In genomic region chr1:88960142-88960541, GRCm38 (mm10) we compare ENCODE assay signal across 23 mouse cellular contexts.
"Had no signal": no experiment of that assay in that cellular context is flagged by ENCODE, and none has a peak within 500 bp of the region (broad histone marks: within the 10 kb centered on the region; RNA-seq: fewer than 3 reads in every experiment).

No protein-coding gene starts in this region.

- H3K4me1 ChIP-seq: heart, embryonic 13.5 days; heart, embryonic 15.5 days; hindbrain, embryonic 15.5 days; limb, embryonic 13.5 days; limb, embryonic 15.5 days; liver, embryonic 12.5 days had no signal

- H3K9me3 ChIP-seq: heart, embryonic 13.5 days; heart, embryonic 15.5 days; hindbrain, embryonic 13.5 days; hindbrain, embryonic 15.5 days; limb, embryonic 13.5 days; limb, embryonic 15.5 days had no signal

- H3K4me2 ChIP-seq: heart, embryonic 11.5 days; heart, embryonic 13.5 days; heart, embryonic 15.5 days; hindbrain, embryonic 13.5 days; hindbrain, embryonic 15.5 days; limb, embryonic 13.5 days; limb, embryonic 15.5 days; liver, embryonic 12.5 days had no signal

- H3K36me3 ChIP-seq: heart, embryonic 13.5 days; heart, embryonic 15.5 days; hindbrain, embryonic 13.5 days; hindbrain, embryonic 15.5 days; limb, embryonic 13.5 days; limb, embryonic 15.5 days; liver, embryonic 12.5 days had no signal

- H3K27ac ChIP-seq: heart, adult 2 months; heart, embryonic 13.5 days; heart, embryonic 15.5 days; hindbrain, embryonic 13.5 days; hindbrain, embryonic 15.5 days; hindbrain, postnatal 0 days; limb, embryonic 13.5 days; limb, embryonic 15.5 days; liver, embryonic 12.5 days; liver, embryonic 14.5 days had no signal

- H3K4me3 ChIP-seq: heart, adult 2 months; heart, embryonic 13.5 days; heart, embryonic 15.5 days; hindbrain, embryonic 13.5 days; hindbrain, embryonic 15.5 days; limb, embryonic 13.5 days; limb, embryonic 15.5 days; liver, embryonic 12.5 days had no signal

- H3K9ac ChIP-seq: forebrain, postnatal 0 days; heart, embryonic 13.5 days; heart, embryonic 15.5 days; hindbrain, embryonic 13.5 days; hindbrain, embryonic 15.5 days; limb, embryonic 13.5 days; limb, embryonic 15.5 days; liver, embryonic 12.5 days; liver, embryonic 14.5 days had no signal

- DNase-seq: forebrain, postnatal 0 days; gastrocnemius, postnatal 14 days; gastrocnemius, postnatal 36 days; heart, adult 11 months; heart, adult 2 months; heart, postnatal 14 days; heart, postnatal 36 days; kidney, postnatal 10 days; kidney, postnatal 25 days; layer of hippocampus, adult 9-11 months; layer of hippocampus, postnatal 36 days; left cerebral cortex, postnatal 4 days had no signal

- H3K27me3 ChIP-seq: heart, embryonic 13.5 days; heart, embryonic 15.5 days; hindbrain, embryonic 13.5 days; hindbrain, embryonic 15.5 days; limb, embryonic 13.5 days; limb, embryonic 15.5 days; liver, embryonic 12.5 days had no signal

- ATAC-seq: forebrain, postnatal 0 days; hindbrain, postnatal 0 days; intestine, embryonic 16.5 days; liver, embryonic 12.5 days had no signal
